Mouse (Mus musculus) gastrocnemius, postnatal 36 days (tissue): Measurements from ENCODE around the gene 1700013G24Rik. TPM values are rescaled to one million over a fixed set of nuclear protein-coding genes. Genes with fewer than 3 reads are reported as not detected.

Experiments used
- DNase-seq, 2 experiments: peaks; one replicate each; pipeline ENCODE4 v3.0.0; 2022
- intact Hi-C: fragments of 180-260 bp; cut with DNase I; formaldehyde crosslinking; loops from one replicate; pipeline ENCODE4 v1.15.1; 2025
- total RNA-seq, 2 experiments: library from RNA; stranded (reverse); gene quantifications; 2 replicates each; pipeline ENCODE4 v1.2.3; 2021

Gene 1700013G24Rik
- total RNA-seq, 2 experiments from 2014 or later, result not detected

DNA sequence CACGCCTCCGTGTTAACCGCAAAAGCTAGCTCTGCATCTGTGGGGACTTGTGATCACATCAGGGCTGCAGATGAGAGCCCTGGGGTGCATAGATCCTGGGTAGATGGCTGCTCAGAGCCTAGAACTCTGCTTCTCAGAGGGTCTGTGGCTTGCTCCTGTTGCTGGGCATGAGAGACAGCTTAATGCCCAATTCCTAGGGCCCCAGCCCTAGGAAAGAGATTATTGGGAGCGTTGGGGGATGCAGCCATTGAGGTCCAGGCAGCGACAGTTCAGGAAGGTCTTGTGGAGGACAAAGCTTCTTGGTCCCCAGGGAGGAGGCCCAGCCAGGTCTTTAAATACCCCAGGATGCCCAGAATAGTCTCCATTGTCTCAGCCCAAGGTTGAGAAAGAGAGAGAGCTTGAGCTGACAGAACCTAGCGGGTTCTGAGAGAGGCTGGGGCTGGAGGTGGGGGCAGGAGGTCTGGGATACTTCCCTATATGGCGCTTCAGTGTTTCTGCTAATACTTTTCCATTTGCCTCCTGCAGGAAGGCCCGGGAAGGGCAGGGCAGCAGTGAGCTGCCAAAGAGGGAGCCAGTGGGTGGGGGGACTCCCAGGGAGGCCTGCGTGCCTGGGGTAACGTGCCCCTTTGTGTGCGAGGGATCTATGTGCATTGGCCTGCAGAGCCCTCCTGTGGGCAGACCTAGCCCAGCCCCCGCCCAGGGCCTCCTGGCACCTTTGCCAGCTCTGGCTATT lies 35.7 kb downstream of the 1700013G24Rik start:
- DNase-seq, result peak; percentile 44 to 60
- intact Hi-C loops, result no loop called here

DNA sequence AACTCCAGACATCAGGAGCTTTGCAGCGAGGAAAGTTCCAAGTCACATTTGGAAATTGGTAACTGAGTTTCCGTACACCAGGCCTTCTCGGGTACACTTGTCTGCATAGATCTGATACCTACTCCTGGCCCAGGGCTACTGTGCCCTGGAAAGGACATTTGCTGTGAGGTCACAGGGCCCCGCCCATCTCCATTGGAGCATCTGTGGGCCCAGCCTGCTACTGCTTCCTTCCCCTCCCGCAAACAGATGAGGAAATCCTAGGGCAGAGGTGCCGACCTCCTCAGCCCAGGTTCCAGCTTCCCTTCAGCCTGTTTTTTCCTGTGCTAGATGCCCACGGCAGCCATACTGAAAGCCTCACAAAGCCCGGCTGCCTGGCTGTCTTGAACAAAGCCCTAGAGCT lies 36.9 kb downstream of the 1700013G24Rik start:
- DNase-seq, result peak; percentile 62 to 66
- intact Hi-C loops, result loop anchor here (5.0 kb wide), 1 partner anchor 33 kb away; no protein-coding TSS in a partner anchor

DNA sequence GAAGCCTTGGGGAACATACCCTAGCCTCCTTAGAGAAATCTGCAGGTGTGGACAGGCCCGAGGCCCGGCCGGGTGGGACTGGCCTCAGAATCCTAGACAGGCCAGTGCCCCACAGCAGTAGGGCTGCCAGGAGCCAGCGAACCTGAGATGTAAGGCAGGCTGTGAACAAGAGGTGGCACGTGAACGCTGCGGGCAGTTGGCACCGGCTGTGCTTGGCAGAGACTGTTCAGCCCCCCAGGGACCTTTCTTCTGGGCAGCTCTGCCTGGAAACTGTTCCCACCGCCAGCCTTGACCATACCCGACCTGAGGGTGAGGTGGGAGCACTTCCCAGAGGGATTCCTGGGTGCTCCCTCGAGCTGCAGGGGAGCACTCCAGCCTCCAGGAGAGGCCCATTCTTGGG lies 39.5 kb downstream of the 1700013G24Rik start:
- DNase-seq, result no peak
- intact Hi-C loops, result loop anchor here (5.0 kb wide), 1 partner anchor 35 kb away; no protein-coding TSS in a partner anchor

DNA sequence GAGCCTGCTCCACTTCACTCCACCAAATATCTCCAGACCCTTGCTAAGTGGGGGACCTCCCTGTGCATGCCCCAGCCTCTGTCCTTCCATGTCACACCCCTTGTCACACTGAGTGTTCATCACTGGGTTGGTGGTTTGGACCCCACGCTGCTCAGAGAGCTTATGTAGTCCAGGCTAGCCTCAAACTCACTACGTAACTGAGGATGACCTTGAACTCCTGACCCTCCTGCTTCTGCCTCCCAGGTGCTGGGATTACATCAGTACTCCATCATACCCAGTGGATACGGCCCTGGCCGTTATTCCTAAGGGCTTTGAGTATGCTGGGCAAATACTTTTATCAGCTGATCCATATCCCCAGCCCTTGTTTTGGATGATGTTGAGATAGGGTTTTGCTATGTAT lies 40.1 kb downstream of the 1700013G24Rik start:
- intact Hi-C loops, result loop anchor here (5.0 kb wide), 1 partner anchor 36 kb away; no protein-coding TSS in a partner anchor
- DNase-seq, result no peak

DNA sequence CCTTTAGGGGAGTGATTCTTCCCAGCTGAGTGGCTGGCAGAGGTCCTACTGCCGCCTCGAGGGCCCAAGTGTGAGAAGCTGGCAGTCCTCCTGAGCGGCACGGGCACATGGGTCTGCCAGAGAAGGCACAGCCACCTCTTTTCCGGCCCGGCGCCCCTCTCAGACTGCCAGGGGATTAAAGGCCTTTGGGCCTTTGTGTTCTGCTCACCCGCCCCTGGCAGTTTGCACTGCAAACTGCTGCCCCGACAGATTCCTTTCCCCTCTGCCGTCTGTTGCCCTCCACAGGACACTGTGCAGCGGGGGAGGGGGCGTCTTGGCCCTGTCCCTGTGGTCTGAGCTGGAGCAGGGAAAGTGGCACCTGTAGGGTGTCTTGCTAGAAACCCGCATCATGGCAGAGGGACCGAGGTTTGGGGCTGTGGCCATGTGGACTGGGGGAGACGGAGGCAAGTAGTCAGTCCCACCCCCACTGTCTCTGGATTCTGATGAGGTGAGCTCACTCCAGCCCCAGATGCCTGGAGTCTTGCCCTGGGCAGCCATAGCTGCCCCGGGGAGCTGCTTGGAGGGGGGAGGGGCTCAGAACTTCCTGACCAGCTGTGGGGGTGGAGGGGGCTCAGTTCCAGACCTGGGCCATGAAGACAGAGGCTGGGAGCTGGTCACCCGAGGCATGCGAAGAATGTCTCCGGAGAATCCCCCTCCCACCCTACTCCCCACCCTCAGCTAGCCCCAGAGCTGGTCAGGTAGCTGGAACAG lies 41.8 kb downstream of the 1700013G24Rik start:
- intact Hi-C loops, result loop anchor here (5.0 kb wide), 1 partner anchor 38 kb away; no protein-coding TSS in a partner anchor
- DNase-seq, result peak; percentile 47 to 49

DNA sequence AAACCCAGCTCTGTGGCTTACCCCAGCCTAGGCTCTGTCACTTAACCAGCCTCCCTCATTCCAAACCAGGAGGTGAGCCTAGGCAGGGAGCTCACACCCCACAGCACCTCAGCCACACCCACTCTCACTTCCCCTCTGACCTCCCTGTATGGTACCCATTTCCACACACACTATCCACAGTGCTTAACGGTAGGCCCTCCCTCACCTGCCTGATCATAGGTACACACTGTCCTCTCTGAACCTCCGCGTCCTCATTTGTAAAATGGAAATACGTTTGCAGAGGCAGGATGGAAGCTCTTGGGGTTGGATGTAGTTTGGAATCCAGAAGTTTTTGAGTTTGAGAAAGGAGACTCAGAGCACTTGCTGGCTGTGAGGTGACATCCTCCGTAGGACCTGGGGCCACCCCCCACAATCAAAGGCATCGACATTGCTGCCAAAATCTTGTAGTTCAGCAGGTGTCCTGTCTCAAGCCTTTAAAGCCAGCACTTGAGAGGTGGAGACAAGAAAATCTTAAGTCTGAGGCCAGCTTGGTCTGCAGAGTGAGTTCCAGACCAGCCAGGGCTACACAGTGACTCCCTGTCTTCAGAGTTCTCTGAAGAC lies 42.5 kb downstream of the 1700013G24Rik start:
- no peak for DNase-seq
- intact Hi-C loops, result no loop called here

DNA sequence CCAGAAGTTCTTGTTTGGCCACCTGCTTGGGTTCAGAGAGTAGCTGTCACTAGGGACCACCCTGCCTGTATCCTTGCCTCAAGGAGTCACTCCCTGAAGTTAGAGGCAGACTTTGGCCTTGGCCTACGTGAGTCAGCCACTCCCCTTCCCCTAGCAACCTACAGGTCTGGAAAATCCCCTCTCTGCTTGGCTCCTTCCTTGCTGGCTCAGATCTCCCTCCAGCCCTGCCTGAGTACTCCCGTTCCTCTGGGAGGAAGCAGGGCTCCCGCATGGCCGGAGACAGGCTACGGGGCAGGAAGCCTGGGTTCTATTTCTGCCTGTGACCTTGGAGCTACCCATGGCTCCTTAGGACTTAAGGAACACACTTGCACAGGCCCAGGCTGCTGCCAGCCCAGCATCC lies 44.3 kb downstream of the 1700013G24Rik start:
- DNase-seq, result peak; percentile 40 to 55
- intact Hi-C loops, result no loop called here

DNA sequence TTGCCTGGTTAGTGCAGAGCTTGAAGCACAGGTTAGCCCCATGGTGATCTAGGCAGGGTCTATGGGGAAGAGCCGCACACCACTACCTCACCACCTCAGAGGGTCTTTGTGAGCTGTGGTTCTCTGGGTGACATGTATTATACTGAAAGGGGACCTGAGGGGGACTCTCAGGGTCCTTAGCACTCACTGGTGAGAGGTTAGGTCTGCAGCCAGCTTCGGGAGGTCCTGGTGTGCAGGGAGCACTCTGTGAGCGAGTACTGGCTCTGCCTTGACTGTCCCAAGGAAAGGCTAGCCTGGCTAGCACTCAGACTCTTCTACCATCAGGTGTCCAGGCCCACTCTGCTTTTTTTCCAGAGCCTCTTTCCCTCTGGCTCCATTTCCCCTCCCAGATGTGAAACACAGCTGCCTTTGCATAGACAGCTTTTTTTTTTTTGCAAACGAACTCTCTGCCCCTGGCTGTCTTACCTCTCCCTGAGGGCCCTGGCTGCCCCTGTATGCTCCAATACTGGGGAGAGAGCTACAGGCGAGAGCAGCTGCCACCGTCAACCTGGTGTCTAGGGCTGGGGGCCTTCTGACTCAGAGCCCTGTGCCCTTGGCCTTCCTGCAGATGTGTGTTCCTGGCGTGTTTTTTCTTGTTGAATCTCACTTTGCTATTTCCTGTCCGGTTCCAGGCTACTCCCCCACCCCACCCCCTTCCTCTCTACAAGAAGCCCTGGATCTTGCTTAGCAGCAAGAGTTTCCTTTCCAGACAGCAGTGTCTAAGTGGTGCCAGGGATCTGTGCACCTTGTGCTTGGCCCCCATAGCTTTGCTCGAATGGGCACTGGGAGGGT lies 45.0 kb downstream of the 1700013G24Rik start:
- peak; percentile 44 to 53 for DNase-seq
- intact Hi-C loops, result no loop called here

DNA sequence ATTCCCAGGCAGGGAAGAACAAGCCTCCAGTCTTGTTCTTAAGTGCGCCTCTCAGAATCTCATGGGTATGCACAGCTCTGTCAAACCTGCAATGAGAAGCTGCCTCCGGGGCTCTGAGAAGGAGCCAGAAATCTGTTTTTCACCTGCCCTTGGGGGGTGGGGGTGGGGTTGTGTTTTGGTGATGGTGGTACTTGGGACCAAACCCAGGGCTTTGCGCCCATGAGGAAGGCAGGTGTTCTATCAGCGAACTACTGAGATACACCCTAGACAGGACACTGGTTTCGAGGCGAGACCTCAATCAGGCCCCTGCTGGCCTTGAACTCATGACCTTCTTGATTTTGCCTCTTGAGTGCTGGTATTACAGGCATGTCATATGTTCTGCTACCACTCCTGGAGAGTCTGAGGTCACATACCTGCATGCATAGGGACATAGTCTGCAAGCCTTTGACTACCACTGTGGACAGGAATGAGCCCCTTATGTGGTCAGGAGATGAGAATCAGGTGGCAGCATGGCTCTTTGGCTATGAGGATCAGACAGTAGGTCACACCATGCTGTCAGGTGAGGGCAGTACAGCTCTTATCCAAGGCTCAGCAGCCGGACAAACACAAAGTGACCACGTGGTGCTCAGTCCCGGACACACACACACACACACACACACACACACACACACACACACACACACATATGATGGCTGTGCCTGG lies 45.9 kb downstream of the 1700013G24Rik start:
- intact Hi-C loops, result no loop called here
- DNase-seq, result no peak

DNA sequence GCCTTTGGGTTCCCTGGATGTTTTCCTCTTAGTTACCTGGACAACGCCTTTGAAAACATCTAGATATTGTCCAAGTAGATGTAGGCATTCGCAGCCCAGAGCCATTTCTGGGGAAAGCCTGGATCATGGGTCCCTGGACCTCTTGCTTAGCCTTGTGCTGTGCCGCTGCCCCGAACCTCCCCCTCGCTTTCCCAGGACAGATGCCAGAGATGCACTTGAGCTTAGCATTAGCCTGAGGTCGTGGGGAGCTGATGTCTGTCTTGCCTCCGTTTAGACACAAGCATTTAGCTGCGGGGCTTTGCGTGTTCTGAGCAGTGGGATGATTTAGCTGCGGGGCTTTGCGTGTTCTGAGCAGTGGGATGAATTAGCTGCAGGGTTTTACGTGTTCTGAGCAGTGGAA lies 47.1 kb downstream of the 1700013G24Rik start:
- no peak for DNase-seq
- intact Hi-C loops, result no loop called here

DNA sequence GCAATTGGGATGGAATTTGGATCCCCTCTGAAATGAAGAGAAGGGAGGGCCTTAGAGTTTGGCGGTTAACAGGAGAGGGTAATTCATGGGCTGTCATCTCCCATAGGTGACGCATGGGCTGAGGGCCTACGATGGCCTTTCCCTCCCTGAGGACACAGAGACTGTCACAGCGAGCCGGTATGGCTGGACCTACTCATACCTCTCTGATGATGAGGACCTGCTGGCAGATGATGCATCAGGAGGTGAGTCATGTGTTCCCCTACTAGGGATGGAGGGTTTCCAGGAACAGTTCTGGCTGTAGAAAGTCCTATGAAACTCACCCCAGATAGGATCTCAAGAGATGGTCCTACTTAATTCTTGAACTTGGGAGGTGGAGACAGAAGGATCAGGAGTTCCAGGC lies 47.9 kb downstream of the 1700013G24Rik start:
- no peak for DNase-seq
- intact Hi-C loops, result no loop called here

DNA sequence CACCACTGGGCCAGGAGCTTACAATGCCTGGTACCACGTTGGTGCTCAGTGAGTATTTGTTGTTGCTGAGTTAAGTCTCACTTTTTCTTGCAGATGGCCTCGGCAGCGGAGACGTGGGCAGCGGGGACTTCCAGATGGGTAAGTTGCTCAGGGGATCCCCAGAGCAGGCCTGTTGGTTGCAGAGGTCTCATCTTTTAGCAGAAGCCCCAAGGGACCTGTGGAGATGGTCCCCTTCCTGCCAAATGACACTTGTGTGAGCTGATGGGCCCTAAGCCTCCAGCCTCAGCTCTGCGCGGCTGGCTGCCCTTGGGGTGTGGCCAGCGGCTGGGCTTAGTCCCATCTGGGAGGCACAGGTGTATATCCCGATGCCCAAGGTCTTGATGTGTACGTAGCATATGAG lies 49.1 kb downstream of the 1700013G24Rik start:
- no peak for DNase-seq
- intact Hi-C loops, result no loop called here

DNA sequence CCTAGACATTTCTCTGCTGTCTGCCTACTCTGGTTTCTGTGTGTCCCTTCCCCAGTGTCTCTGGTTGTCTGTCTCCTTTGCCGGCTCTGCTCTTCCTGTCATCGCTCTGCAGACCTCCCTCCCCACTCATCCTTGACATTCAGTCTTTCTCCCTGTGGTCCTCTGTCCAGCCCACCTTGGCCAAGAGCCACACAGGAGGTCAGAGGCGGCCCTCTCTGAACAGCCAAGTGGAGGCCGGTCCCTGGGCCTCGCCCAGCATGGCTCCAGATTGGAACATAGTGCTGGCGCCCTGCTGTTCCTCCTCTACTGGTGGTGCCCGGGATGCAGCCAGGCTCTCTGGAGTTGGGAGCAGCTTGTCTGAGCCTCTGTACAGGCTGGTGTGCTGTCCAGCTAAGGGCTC lies 49.7 kb downstream of the 1700013G24Rik start:
- no peak for DNase-seq
- intact Hi-C loops, result no loop called here

DNA sequence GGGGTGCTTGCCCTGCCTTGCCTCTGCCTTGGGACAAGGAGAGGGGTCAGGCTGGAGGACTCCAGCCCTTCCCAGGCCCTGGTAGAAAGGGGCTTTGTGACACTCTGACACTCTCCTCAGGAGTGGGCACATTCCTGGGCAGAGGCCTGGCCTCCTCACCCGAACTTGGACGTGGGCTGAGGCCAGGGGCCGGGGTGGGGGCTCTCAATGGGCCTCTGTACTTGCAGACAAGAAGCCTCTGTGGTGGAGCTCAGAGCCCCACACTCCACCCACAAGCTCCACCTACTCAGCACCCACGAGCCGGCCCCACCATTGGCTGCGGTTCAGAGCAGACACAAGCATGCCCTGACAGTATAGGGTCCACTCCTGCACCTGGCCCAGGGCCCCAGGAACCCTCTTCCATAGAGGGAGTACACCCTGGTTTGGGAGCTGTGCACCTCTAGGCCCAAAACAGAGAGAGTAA lies 50.5 kb downstream of the 1700013G24Rik start:
- intact Hi-C loops, result no loop called here
- DNase-seq, result no peak

Other genes starting within 250 kb of the 1700013G24Rik start
- 1 to 10 TPM; 5.7 to 9.8 TPM for gene Wnt4, start 175.8 kb upstream of the 1700013G24Rik start, total RNA-seq
- gene Cdc42, start 95.6 kb upstream of the 1700013G24Rik start, total RNA-seq, result 100 to 1,000 TPM; 158 to 176 TPM
- not detected for gene Cela3a, start 43.5 kb upstream of the 1700013G24Rik start, total RNA-seq
- gene Cela3b, start 22.7 kb upstream of the 1700013G24Rik start, total RNA-seq, result not detected
- 10 to 100 TPM; 84.4 to 94.7 TPM for gene Hspg2, start 15.5 kb downstream of the 1700013G24Rik start, total RNA-seq
- not detected for gene Ldlrad2, start 121.3 kb downstream of the 1700013G24Rik start, total RNA-seq
- 10 to 100 TPM; 23.3 to 25.9 TPM for gene Usp48, start 140.5 kb downstream of the 1700013G24Rik start, total RNA-seq
- gene Rap1gap, start 211.4 kb downstream of the 1700013G24Rik start, total RNA-seq, result 10 to 100 TPM in 1 of 2 experiments, 1 to 10 TPM in 1; 5.4 to 10.7 TPM